Mouse (Mus musculus): ENCODE measurements at regions not wholly inside any gene's neighbourhood (a gene's known extent, or its start where the extent isn't known, plus 50 kb on each side); places are given as distances from the start of the nearest gene placed in this dataset.

- no peak for DNase-seq (ENCODE audit: low read depth, low spot score)
Measured at GRCm38 (mm10) chr5:33548800-33549199, 80.6 kb downstream of the Fam53a start.

- no peak for DNase-seq (ENCODE audit: low read depth, low spot score)
Measured at GRCm38 (mm10) chr5:33543372-33543771, 86.1 kb downstream of the Fam53a start.

- DNase-seq (ENCODE audit: low read depth, low spot score): no peak
Measured at GRCm38 (mm10) chr5:33542643-33543042, 86.8 kb downstream of the Fam53a start.

- no peak for DNase-seq (ENCODE audit: low read depth, low spot score)
Measured at GRCm38 (mm10) chr5:33542000-33542554, 87.4 kb downstream of the Fam53a start.

GRCm38 (mm10) chr5:33540259-33540658 is 89.2 kb downstream of the Fam53a start:
- DNase-seq (ENCODE audit: low read depth, low spot score): no peak

- no peak for DNase-seq (ENCODE audit: low read depth, low spot score)
Measured at GRCm38 (mm10) chr5:33537429-33537828, 92.0 kb downstream of the Fam53a start.

GRCm38 (mm10) chr5:33537017-33537416 is 92.4 kb downstream of the Fam53a start:
- DNase-seq (ENCODE audit: low read depth, low spot score): no peak

GRCm38 (mm10) chr5:33536261-33536660 is 93.2 kb downstream of the Fam53a start:
- DNase-seq (ENCODE audit: low read depth, low spot score): no peak

GRCm38 (mm10) chr5:33535145-33536010 is 94.1 kb downstream of the Fam53a start:
- no peak for DNase-seq (ENCODE audit: low read depth, low spot score)

- no peak for DNase-seq (ENCODE audit: low read depth, low spot score)
Measured at GRCm38 (mm10) chr5:33534345-33534744, 95.1 kb downstream of the Fam53a start.

GRCm38 (mm10) chr5:33533185-33533584 is 96.2 kb downstream of the Fam53a start:
- no peak for DNase-seq (ENCODE audit: low read depth, low spot score)

GRCm38 (mm10) chr5:33531263-33531662 is 97.5 kb upstream of the Nkx1-1 start:
- no peak for DNase-seq (ENCODE audit: low read depth, low spot score)

- no peak for DNase-seq (ENCODE audit: low read depth, low spot score)
Measured at GRCm38 (mm10) chr5:33529771-33530170, 96.0 kb upstream of the Nkx1-1 start.

GRCm38 (mm10) chr5:33528971-33529670 is 95.3 kb upstream of the Nkx1-1 start:
- no peak for DNase-seq (ENCODE audit: low read depth, low spot score)

- DNase-seq (ENCODE audit: low read depth, low spot score): no peak
Measured at GRCm38 (mm10) chr5:33527750-33528149, 94.0 kb upstream of the Nkx1-1 start.

- DNase-seq (ENCODE audit: low read depth, low spot score): no peak
Measured at GRCm38 (mm10) chr5:33527316-33527715, 93.5 kb upstream of the Nkx1-1 start.

GRCm38 (mm10) chr5:33521951-33522742 is 88.4 kb upstream of the Nkx1-1 start:
- no peak for DNase-seq (ENCODE audit: low read depth, low spot score)

- DNase-seq (ENCODE audit: low read depth, low spot score): no peak
Measured at GRCm38 (mm10) chr5:33520856-33521255, 87.1 kb upstream of the Nkx1-1 start.

- no peak for DNase-seq (ENCODE audit: low read depth, low spot score)
Measured at GRCm38 (mm10) chr5:33519394-33519793, 85.6 kb upstream of the Nkx1-1 start.

GRCm38 (mm10) chr5:33518860-33519259 is 85.1 kb upstream of the Nkx1-1 start:
- DNase-seq (ENCODE audit: low read depth, low spot score): no peak

GRCm38 (mm10) chr5:33517625-33518024 is 83.8 kb upstream of the Nkx1-1 start:
- DNase-seq (ENCODE audit: low read depth, low spot score): no peak

- DNase-seq (ENCODE audit: low read depth, low spot score): no peak
Measured at GRCm38 (mm10) chr5:33516211-33516610, 82.4 kb upstream of the Nkx1-1 start.

Measured in embryo, embryonic 11.5 days (tissue).